Mouse (Mus musculus): ENCODE results near the gene Ywhab. TPM values are rescaled to one million over a fixed set of nuclear protein-coding genes. Genes with fewer than 3 reads are reported as not detected.

Gene Ywhab
- total RNA-seq, 1 experiment from 2014 or later, result 66.2 TPM

DNA sequence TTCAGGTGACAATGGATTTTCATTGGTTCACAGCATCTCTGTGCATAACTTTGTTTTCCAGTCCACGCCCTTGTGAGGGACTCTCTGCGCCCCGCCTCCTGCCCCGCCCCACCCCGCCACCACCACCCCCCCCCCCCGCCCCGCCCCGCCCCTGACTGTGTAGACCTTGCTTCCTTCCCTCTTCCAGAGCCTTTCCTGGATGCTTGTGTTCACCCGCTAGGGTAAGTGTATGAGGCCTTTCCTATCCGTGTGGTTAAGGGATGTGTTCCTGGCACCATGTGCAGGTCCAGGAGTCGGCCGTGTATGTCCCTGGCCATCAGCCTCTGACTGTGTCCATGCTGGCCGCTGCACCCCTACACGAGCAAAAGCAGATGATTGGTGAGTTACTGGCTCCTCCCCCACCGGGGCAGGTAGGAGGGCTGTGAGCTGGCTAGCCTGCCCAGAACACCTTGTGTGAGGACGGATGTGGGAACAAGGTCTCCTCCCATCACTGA lies 52.5 kb downstream of the Ywhab start:
- peak; percentile 85 to 91 for ATAC-seq (replicated peaks in 1 of 2; ENCODE audit: insufficient read depth in 1 of 2, low FRiP score in 2 of 2, low TSS enrichment in 1 of 2, low read depth in 1 of 2, poor library complexity in 2 of 2, severe bottlenecking in 2 of 2)

DNA sequence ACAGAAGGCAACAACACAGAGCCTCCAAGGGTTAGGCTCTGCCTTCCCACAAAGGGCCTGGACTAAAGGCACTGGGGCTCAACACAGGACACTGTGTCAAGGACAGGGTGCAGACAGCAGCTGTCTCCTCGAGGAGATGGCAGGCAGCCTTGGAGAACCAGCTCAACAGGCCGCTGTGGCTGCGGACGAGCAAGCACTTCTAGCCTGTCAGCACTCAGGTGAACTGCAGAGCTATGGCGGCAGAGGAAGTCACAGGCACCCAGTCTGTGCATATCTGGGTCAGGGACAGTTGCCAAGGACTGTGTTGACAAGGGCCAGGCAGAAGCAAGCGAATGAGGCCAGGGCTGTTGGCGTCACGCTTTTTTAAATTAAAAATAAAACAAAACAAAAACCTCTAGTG lies 59.0 kb downstream of the Ywhab start:
- no peak for ATAC-seq (replicated peaks in 1 of 2; ENCODE audit: insufficient read depth in 1 of 2, low FRiP score in 2 of 2, low TSS enrichment in 1 of 2, low read depth in 1 of 2, poor library complexity in 2 of 2, severe bottlenecking in 2 of 2)

DNA sequence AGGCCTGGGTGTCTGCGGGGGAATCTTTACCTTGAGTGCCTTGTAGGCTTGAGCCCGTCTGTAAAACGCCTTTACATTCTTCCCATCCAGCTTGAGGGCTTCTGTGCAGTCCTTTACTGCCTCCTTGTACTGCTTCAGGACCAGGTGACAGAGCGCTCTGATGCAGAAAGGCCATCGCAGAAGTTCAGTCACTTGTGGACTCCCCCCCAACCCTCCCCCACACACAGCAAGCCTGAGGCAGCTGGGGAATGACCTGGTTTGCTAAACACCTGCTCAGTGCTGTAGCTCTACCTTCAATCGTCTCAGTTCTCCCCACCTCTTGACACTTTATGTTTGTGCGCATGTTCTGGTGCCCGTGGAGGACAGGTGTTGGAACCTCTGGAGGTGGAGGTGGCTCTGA lies 59.9 kb downstream of the Ywhab start:
- no peak for ATAC-seq (replicated peaks in 1 of 2; ENCODE audit: insufficient read depth in 1 of 2, low FRiP score in 2 of 2, low TSS enrichment in 1 of 2, low read depth in 1 of 2, poor library complexity in 2 of 2, severe bottlenecking in 2 of 2)

DNA sequence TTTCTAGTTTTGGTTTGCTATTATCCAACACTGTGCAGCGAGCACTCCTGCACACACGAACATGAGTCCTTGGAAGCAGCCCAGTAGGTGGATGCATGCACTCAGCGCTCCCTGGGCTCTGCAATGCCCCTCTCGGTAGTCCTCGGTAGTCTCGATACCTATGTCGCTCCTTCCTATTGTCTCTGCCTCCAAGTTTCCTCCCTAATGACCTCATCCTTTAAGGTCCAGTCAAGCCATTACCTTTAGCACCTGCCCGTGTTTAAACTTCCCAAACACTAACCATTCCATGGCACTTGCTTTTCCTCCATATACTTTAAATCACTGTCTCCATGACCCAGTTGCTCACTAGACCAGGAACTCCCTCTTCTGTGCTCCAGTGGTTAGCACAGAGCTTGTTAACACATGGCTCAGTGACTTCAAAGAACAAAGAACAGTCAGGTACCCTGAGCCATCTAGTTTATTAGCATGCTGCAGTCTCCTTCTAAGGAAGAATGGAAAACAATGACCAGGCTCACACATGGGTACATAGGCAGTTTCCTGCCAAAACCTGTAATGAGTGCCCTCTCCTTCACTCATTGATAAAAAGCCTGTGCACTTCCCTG lies 65.0 kb downstream of the Ywhab start:
- ATAC-seq (replicated peaks in 1 of 2; ENCODE audit: insufficient read depth in 1 of 2, low FRiP score in 2 of 2, low TSS enrichment in 1 of 2, low read depth in 1 of 2, poor library complexity in 2 of 2, severe bottlenecking in 2 of 2), result no peak

Other genes with a start within 250 kb of the Ywhab start
- 28.3 and 33.0 TPM in 2 replicates for gene Ada, start 244.7 kb upstream of the Ywhab start, total RNA-seq (2017)
- not detected in 2 replicates for gene Ccn5, start 174.1 kb upstream of the Ywhab start, total RNA-seq (2017)
- not detected in 2 replicates for gene Kcnk15, start 141.3 kb upstream of the Ywhab start, total RNA-seq (2017)
- gene Rims4, start 76.3 kb upstream of the Ywhab start, total RNA-seq (2017), result not detected in 2 replicates
- gene Pabpc1l, start 30.5 kb downstream of the Ywhab start, total RNA-seq (2017), result 0.05 and 0.13 TPM in 2 replicates
- gene Stk4, start 75.4 kb downstream of the Ywhab start, total RNA-seq (2017), result 163 and 235 TPM in 2 replicates
- gene Tomm34, start 76.2 kb downstream of the Ywhab start, total RNA-seq (2017), result 44.8 and 46.7 TPM in 2 replicates
- gene Kcns1, start 176.2 kb downstream of the Ywhab start, total RNA-seq (2017), result 0.38 and 2.3 TPM in 2 replicates
- not detected in 2 replicates for gene Wfdc5, start 187.8 kb downstream of the Ywhab start, total RNA-seq (2017)
- gene Wfdc12, start 195.6 kb downstream of the Ywhab start, total RNA-seq (2017), result not detected in 2 replicates
- gene Wfdc15a, start 205.2 kb downstream of the Ywhab start, total RNA-seq (2017), result not detected in 2 replicates
- not detected in 2 replicates for gene Wfdc15b, start 226.7 kb downstream of the Ywhab start, total RNA-seq (2017)
- gene Svs2, start 243.5 kb downstream of the Ywhab start, total RNA-seq (2017), result not detected in 2 replicates